Mouse (Mus musculus) cerebellum, postnatal 25 days (tissue): ENCODE measurements at regions not wholly inside any gene's neighbourhood (a gene's known extent, or its start where the extent isn't known, plus 50 kb on each side); places are given as distances from the start of the nearest gene placed in this dataset.

ENCODE experiments used
- DNase-seq, 2 experiments: peaks; one replicate each; pipeline ENCODE4 v3.0.0; 2021; ENCODE audit warnings: mixed read lengths in 2 of 2

- DNase-seq: no peak
Observed at GRCm38 (mm10) chr1:81754067-81754466, 478.8 kb upstream of the Gm9747 start.

GRCm38 (mm10) chr1:81755281-81755680, 477.6 kb upstream of the Gm9747 start:
- DNase-seq: no peak

DNA sequence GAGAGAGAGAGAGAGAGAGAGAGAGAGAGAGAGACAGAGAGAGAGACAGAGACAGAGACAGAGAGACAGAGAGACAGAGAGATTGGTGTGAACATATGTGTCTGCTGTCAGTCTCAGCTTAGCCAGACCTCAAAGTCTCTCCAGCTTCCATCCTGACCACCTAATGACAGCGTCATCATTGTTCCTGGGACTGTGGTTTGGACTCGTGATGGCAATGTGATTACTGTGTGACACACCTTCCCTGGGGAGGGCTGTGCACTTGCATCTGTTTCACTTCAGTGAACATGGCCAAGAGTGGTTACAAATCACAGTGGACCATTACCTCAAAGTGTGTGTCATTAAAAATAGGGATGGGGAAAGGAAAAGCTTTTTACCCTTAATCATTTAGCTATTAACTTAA, 477.2 kb upstream of the Gm9747 start:
- DNase-seq: no peak

- no peak for DNase-seq
Observed at GRCm38 (mm10) chr1:81759919-81760318, 473.0 kb upstream of the Gm9747 start.

- DNase-seq: peak in 1 of 2 experiments; percentile 4
Observed at GRCm38 (mm10) chr1:81771704-81772103, 461.2 kb upstream of the Gm9747 start.

DNA sequence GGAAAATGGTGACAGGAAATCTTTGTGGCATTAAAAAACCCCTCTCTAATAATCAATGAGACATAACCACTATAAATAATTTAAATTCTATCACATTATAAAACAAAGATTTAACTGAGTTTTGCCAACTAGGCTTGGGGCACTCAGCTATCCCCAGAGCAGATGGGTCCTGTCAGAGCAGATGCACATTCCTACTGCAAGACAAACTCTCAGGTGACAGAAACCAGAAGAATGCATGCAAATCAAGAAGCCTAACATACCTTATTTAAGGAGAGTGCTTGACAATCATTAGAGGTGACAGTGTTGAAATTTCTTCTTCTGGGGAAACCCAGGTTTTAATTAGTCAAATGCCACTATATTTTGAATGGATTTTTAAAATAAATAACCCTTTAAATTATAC, 452.3 kb upstream of the Gm9747 start:
- no peak for DNase-seq

DNA sequence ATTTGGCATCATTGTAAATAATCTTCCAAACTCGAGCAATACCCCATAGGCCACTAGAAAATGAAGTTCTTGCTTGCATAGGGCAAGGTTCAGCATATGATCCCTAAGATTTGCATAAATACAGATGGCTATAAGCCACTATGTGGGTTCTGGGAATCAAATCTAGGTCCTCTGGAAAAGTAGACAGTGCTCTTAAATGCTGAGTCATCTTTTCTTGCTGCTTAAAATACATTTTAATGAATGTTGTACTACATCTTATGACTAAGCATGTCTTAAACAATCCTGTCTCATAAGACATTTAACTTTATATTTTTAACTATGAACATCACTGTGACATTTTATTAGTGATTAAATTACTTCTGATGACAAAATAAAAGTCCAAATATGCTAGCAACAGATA, 448.6 kb upstream of the Gm9747 start:
- DNase-seq: no peak

GRCm38 (mm10) chr1:81794771-81795170, 438.1 kb upstream of the Gm9747 start:
- DNase-seq: no peak

GRCm38 (mm10) chr1:81795399-81795798, 437.5 kb upstream of the Gm9747 start:
- DNase-seq: no peak

DNA sequence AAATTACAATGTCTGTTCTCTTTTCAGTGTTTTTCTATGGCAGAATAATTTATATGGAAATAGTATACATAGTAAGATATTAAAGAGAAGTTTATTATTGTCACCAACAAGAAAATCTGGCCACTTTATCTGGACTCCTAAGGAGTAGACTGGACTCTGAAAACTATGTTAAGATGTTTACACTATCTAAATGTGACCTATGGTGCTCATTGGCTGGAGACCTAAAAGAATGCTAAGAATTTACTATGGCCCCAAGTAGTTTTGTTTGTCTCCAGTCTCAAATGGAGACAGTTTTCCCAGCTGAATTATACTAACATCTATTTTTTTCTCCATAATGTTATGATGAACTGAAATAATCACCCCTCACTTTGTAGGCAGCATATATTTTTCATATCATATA, 421.3 kb upstream of the Gm9747 start:
- no peak for DNase-seq

DNA sequence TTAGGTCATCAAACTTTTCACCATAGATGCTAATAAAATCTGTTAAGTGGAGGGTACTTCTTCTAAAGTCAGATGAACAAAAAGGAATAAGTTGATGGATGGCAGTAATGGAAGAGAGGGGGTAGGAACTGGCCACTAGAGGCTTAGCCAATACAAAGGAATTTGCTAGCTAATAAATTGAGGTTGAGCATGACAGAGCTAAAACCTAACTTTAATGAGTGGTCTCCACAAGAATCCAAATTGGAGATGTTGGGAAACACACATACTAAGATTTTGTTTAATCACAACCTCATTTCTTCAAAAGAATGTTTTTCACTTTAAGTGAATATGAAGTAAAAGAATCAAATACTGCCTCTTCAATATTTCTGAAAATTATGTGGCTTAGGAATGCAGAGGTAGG, 414.0 kb upstream of the Gm9747 start:
- no peak for DNase-seq

DNA sequence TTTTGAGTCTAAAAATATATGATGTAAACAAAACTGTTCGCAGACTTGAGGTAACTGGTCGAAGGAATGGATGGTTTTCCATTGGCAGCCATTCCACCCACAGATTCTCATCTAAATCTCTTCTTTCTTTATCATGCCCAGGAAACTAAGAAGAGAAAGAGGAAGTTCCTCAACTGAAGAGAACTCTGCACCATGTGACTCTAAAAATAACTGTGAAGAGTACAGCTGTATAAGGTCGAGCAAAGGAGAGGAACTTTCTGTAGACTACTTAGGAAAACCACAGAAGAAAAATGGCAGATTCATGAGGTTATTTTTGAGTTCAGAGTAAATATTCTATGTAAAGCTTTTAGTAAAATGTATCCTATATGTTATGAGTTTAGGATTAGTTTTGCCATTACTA, 390.9 kb upstream of the Gm9747 start:
- no peak for DNase-seq

DNA sequence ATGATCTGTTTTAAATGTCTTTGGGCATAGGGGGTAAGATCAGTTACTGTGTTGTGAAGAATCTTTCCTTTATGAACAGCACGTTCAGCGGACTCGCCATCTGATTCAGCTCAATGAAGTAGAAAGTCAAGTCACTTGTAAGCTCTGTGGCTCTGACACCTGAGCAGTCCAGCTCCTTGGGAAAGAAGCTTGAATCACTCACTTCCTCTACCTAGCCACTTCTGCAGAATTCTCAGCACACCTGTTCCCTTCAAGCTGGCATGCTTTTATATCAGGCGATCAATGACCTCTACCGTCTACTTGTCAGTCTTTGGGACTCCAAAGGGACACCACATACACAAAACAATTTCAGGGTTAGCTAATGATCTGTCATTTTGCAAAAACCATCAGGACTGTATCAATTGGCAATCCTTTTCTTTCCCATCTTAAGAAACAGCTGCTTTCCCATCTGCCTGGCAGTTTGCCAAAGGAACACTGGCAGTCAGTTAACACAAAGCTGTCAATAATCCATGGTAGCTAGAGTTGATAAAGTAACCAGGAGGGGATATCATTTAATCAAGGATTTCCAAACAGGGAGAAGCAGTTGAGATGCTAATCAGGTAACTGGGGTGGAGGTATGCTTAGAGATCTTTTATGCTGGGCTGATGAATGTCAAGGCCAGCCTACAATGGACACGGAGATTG, 382.3 kb upstream of the Gm9747 start:
- no peak for DNase-seq

GRCm38 (mm10) chr1:81859464-81859863, 373.4 kb upstream of the Gm9747 start:
- DNase-seq: no peak

DNA sequence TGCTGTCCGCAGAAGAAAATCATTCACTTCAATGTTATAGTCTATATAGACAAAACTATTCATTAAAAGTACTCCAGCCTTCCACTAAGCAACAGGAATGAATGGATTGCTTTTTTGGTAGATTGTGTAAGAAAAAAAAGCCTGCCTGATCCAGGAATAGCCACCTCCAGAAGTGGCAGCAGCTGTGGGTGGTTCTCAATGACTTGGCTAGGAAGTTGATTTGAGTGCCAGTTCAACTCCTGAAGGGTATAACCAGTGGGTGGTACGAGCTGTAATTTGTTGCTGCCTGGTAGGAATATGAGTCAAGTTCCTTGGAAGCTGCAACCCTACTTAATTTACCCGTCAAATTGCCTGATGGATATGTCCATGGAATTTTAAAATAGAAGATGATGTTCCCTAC, 368.3 kb upstream of the Gm9747 start:
- DNase-seq: no peak

DNA sequence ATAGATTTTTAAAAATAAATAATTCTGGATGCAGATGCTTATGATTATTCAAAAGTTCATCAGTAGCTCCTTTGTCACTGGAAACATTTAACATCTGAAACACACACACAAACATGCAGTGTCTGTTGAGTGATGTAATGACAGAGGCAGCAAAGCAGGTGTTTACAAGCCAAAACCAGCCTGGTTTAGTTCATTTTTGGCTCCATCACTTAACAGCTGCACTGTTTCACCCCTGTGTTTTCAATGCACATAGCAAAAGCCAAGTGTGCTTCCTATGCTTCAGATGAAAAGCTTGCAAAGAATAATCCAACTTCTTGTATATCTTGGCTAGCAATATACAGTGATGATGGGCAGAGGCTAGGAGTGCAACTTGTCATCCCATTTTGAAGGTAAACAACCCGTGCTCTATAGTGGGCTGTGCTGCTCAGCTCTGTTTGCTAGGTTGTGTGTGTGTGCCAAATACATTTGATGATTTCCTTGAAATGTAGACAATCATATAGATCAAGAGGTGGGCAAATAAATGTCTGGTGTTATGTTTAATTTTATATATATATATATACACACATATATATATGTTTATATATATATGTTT, 345.9 kb upstream of the Gm9747 start:
- DNase-seq: no peak

GRCm38 (mm10) chr1:81897241-81897640, 335.7 kb upstream of the Gm9747 start:
- DNase-seq: no peak

DNA sequence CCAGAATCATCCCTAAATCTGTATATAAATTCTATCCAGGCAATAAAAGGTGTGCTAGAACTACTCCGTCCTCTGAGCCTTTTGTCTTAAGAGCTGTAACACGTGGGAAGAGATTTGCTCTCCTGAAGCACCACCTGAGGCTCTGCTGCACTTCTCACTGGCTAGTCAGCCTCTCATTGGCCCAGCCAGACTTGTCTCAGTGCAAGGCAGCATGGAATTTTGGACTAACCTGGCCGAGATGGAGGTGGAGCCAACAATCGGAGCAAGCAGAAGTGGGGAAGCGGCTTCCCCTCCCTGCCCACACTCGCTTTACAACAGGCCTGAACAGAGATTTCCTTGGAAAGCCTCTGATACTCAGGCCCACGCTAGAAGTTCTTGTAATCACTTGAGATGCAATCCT, 332.1 kb upstream of the Gm9747 start:
- no peak for DNase-seq

GRCm38 (mm10) chr1:81904056-81904455, 328.9 kb upstream of the Gm9747 start:
- DNase-seq: no peak

DNA sequence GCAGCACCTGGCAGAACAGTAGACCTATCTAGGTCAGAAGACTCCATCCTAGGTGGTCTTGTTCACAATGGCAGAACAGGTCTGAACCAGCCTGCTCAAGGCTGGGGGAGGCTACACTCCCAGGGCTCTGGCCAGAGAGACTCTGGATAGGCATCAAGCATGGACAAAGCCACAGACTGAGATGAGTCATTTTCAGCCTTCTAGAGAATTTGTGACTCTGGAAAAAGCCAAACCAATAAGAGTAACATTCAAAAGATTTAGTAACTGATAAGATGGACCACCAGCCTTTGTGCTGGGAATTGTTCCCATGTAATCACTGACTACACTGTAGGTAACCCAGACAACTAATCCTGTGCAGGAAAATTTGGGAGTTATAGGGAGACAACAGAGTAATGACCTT, 320.3 kb upstream of the Gm9747 start:
- no peak for DNase-seq

- DNase-seq: no peak
Observed at GRCm38 (mm10) chr1:81913561-81913964, 319.3 kb upstream of the Gm9747 start.

GRCm38 (mm10) chr1:81916840-81917239, 316.1 kb upstream of the Gm9747 start:
- DNase-seq: no peak

- DNase-seq: no peak
Observed at GRCm38 (mm10) chr1:81927721-81928120, 305.2 kb upstream of the Gm9747 start.

DNA sequence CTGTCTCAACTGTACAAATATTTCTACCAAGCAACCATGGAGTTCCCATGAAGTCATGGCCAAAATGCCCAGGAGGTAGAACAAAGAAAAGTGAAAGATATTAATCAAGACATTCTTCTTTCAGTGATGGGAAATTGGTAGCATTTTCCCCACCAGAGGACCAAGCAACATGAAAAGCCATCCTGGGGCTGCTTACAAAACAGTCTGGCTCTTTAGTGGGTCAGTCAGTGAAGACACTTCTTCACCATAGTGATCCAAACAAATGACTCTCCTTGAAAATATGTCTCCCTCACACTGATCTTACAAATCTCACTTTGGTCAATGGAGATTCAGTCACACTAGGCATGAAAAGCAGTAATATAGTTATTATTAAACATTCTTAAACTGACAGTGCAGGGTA, 299.8 kb upstream of the Gm9747 start:
- DNase-seq: no peak

DNA sequence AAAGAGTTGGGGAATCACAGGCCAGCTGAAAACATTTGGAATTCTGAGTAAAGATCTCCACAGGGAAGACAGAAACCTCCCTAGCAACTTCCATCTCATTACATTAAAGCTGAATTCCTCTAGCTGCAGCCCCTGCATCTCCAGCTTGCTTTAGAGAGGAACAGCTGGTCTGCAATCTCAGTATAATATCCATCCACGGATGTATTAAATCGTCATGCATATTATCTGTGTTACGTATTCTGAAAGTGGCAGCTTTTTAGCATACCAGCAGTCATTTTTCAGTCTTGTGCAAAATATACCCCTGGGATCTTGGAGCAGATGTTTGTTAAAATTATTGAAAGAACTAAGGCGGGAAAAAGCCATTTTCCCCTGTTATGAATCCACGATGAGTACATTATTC, 287.7 kb upstream of the Gm9747 start:
- DNase-seq: no peak
